Mouse (Mus musculus): Measurements from ENCODE around the gene Krt79. TPM values are rescaled to one million over a fixed set of nuclear protein-coding genes. Genes with fewer than 3 reads are reported as not detected.

Gene Krt79
- polyA plus RNA-seq, 1 experiment from 2014 or later, result 0.49 TPM

Small RNA genes lying within 50 kb of the gene (microRNA-seq; reads per million reads assigned to microRNA genes)
- gene Gm44356, result not detected

Other genes with a start within 250 kb of the Krt79 start
- 0.06 and 0.09 TPM in 2 replicates for gene Krt6a, start 246.0 kb downstream of the Krt79 start, polyA plus RNA-seq (2016; fragmentation: Nextera tagmentation; extraction: Ambion mirVana)
- 1.1 and 5.4 TPM in 2 replicates for gene Krt5, start 227.4 kb downstream of the Krt79 start, polyA plus RNA-seq (2016; fragmentation: Nextera tagmentation; extraction: Ambion mirVana)
- gene Krt71, start 197.2 kb downstream of the Krt79 start, polyA plus RNA-seq (2016; fragmentation: Nextera tagmentation; extraction: Ambion mirVana), result not detected in 2 replicates
- gene Krt72, start 153.9 kb downstream of the Krt79 start, polyA plus RNA-seq (2016; fragmentation: Nextera tagmentation; extraction: Ambion mirVana), result not detected in 2 replicates
- gene Krt73, start 138.0 kb downstream of the Krt79 start, polyA plus RNA-seq (2016; fragmentation: Nextera tagmentation; extraction: Ambion mirVana), result not detected in 2 replicates
- not detected in 2 replicates for gene Krt2, start 122.2 kb downstream of the Krt79 start, polyA plus RNA-seq (2016; fragmentation: Nextera tagmentation; extraction: Ambion mirVana)
- gene Krt1, start 89.5 kb downstream of the Krt79 start, polyA plus RNA-seq (2016; fragmentation: Nextera tagmentation; extraction: Ambion mirVana), result 0.50 and 1.6 TPM in 2 replicates
- 0.06 TPM in 1 of 2 replicates, not detected in the other for gene Krt77, start 70.6 kb downstream of the Krt79 start, polyA plus RNA-seq (2016; fragmentation: Nextera tagmentation; extraction: Ambion mirVana)
- gene Krt76, start 47.4 kb downstream of the Krt79 start, polyA plus RNA-seq (2016; fragmentation: Nextera tagmentation; extraction: Ambion mirVana), result not detected in 2 replicates
- gene Krt4, start 15.6 kb downstream of the Krt79 start, polyA plus RNA-seq (2016; fragmentation: Nextera tagmentation; extraction: Ambion mirVana), result not detected in 2 replicates
- gene Krt78, start 14.0 kb upstream of the Krt79 start, polyA plus RNA-seq (2016; fragmentation: Nextera tagmentation; extraction: Ambion mirVana), result not detected in 2 replicates
- 86.3 and 91.9 TPM in 2 replicates for gene Krt8, start 64.2 kb upstream of the Krt79 start, polyA plus RNA-seq (2016; fragmentation: Nextera tagmentation; extraction: Ambion mirVana)
- gene Krt18, start 87.9 kb upstream of the Krt79 start, polyA plus RNA-seq (2016; fragmentation: Nextera tagmentation; extraction: Ambion mirVana), result 95.2 and 101 TPM in 2 replicates
- 133 and 136 TPM in 2 replicates for gene Eif4b, start 133.4 kb upstream of the Krt79 start, polyA plus RNA-seq (2016; fragmentation: Nextera tagmentation; extraction: Ambion mirVana)
- gene Tns2, start 160.1 kb upstream of the Krt79 start, polyA plus RNA-seq (2016; fragmentation: Nextera tagmentation; extraction: Ambion mirVana), result 12.3 and 14.9 TPM in 2 replicates
- gene Spryd3, start 195.9 kb upstream of the Krt79 start, polyA plus RNA-seq (2016; fragmentation: Nextera tagmentation; extraction: Ambion mirVana), result 12.7 and 13.2 TPM in 2 replicates
- gene Igfbp6, start 204.0 kb upstream of the Krt79 start, polyA plus RNA-seq (2016; fragmentation: Nextera tagmentation; extraction: Ambion mirVana), result 0.26 and 0.36 TPM in 2 replicates
- 0.09 and 0.18 TPM in 2 replicates for gene Soat2, start 210.2 kb upstream of the Krt79 start, polyA plus RNA-seq (2016; fragmentation: Nextera tagmentation; extraction: Ambion mirVana)